Comparison of ENCODE assay signal across 8 mouse cellular contexts in the genomic region with DNA sequence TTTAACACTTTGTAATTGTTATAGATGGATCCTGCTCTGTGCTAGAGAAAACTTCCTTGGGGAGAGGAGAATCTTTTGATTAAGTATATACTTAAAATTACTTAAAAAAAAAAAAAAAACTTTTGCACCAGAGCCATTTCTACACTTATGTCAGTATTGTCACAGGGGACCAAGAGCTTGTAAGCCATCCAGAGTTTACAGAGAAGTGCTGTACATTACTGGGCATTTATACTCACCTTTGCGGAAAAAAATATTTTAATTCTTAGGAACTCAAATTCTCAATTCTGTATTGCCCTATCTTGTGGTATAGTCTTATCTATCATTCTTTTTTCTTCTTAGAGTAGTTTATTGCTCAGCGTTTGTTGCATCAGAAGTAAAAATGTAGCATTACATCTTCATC. TPM values are rescaled to one million over a fixed set of nuclear protein-coding genes. Genes with fewer than 3 reads are reported as not detected.
DNase-seq lines count a peak whose midpoint lies in the region; ATAC-seq and TF ChIP-seq lines count a peak whose summit lies in the region.

No protein-coding gene starts in this region.

- peak overlapping the region; percentile 88; the same call in 1 of the 2 replicates for H3K4me2 ChIP-seq in kidney, postnatal 0 days (ENCODE audit: low read length)
- H3K4me2 ChIP-seq in embryonic facial prominence, embryonic 15.5 days (replicated peaks), result peak overlapping the region; percentile 88
- peak overlapping the region; percentile 79 for H3K4me2 ChIP-seq in intestine, embryonic 16.5 days (ENCODE audit: low read depth, low read length)
- H3K4me2 ChIP-seq in midbrain, postnatal 0 days (ENCODE audit: low read depth, low read length, poor library complexity, severe bottlenecking), result peak overlapping the region; percentile 81

- WGBS in kidney, postnatal 0 days, result 83% methylated on average over 2 of the region's 2 CpGs
- 72% methylated on average over 2 of the region's 2 CpGs for WGBS in embryonic facial prominence, embryonic 15.5 days
- 80% methylated on average over 2 of the region's 2 CpGs for WGBS in intestine, embryonic 16.5 days
- WGBS in midbrain, postnatal 0 days, result 78% methylated on average over 2 of the region's 2 CpGs

- H3K9ac ChIP-seq in kidney, postnatal 0 days (ENCODE audit: low read depth, low read length), result no peak overlapping the region
- H3K9ac ChIP-seq in embryonic facial prominence, embryonic 15.5 days, result no peak overlapping the region
- H3K9ac ChIP-seq in intestine, embryonic 16.5 days (ENCODE audit: low read depth, low read length), result peak overlapping the region; percentile 96
- no peak overlapping the region for H3K9ac ChIP-seq in midbrain, postnatal 0 days (replicated peaks; ENCODE audit: low read length, poor library complexity, severe bottlenecking)

- intact Hi-C loops in left cerebral cortex, postnatal 25 days (cut with DNase I), result loop anchor here (5.0 kb wide), 3 partner anchors 101 to 489 kb away; no protein-coding TSS in a partner anchor

- no peaks in the 10 kb centered on the region for H3K4me1 ChIP-seq in kidney, postnatal 0 days (replicated peaks; ENCODE audit: insufficient read depth, low read length)
- H3K4me1 ChIP-seq in embryonic facial prominence, embryonic 15.5 days, result 0 out of 2 replicates have a peak, but pooled peaks cover 4% of the 10 kb centered on the region
- 0 out of 2 replicates have a peak, but pooled peaks cover 5% of the 10 kb centered on the region for H3K4me1 ChIP-seq in intestine, embryonic 16.5 days (ENCODE audit: control insufficient read depth, insufficient read depth, low read length)
- H3K4me1 ChIP-seq in midbrain, postnatal 0 days (ENCODE audit: insufficient read depth, low read length), result no peaks in the 10 kb centered on the region

- peak overlapping the region; percentile 99; the same call in 1 of the 2 replicates for H3K4me3 ChIP-seq in kidney, postnatal 0 days (replicated peaks; ENCODE audit: low read depth, low read length)
- peak overlapping the region; percentile 89 for H3K4me3 ChIP-seq in embryonic facial prominence, embryonic 15.5 days (replicated peaks)
- H3K4me3 ChIP-seq in intestine, embryonic 16.5 days (ENCODE audit: low read length), result peak overlapping the region; percentile 96
- peak overlapping the region; percentile 77 for H3K4me3 ChIP-seq in midbrain, postnatal 0 days (ENCODE audit: low read depth, low read length)

- no peak for TF ChIP-seq CTCF in kidney, postnatal 0 days (IDR thresholded peaks at IDR 0.05; ENCODE audit: low read depth)
- TF ChIP-seq CTCF in midbrain, postnatal 0 days (IDR thresholded peaks at IDR 0.05), result no peak

- no peak for DNase-seq in kidney, postnatal 0 days (ENCODE audit: low spot score)
- no peak for DNase-seq in kidney, postnatal 25 days
- no peak for DNase-seq in midbrain, postnatal 0 days (ENCODE audit: low spot score)
- DNase-seq in left cerebral cortex, postnatal 25 days (ENCODE audit: low spot score in 2 of 2), result no peak
- DNase-seq in urinary bladder, postnatal 10 days (ENCODE audit: low spot score), result no peak
- no peak for DNase-seq in embryo, embryonic 10.5 days (ENCODE audit: low spot score)

- no peaks in the 10 kb centered on the region for H3K36me3 ChIP-seq in kidney, postnatal 0 days (ENCODE audit: insufficient read depth, low read length)
- H3K36me3 ChIP-seq in embryonic facial prominence, embryonic 15.5 days, result no peaks in the 10 kb centered on the region
- no peaks in the 10 kb centered on the region for H3K36me3 ChIP-seq in intestine, embryonic 16.5 days (ENCODE audit: control insufficient read depth, insufficient read depth, low read length)
- H3K36me3 ChIP-seq in midbrain, postnatal 0 days (ENCODE audit: insufficient read depth, low read length), result no peaks in the 10 kb centered on the region

- no peak for ATAC-seq in kidney, postnatal 0 days (replicated peaks; ENCODE audit: low FRiP score, low read depth)
- ATAC-seq in embryonic facial prominence, embryonic 15.5 days (ENCODE audit: insufficient number of reproducible peaks, low FRiP score, low TSS enrichment, low read depth), result no peak
- ATAC-seq in intestine, embryonic 16.5 days, result no peak
- no peak for ATAC-seq in midbrain, postnatal 0 days (ENCODE audit: low FRiP score)

- no peak overlapping the region for H3K27ac ChIP-seq in kidney, postnatal 0 days
- no peak overlapping the region for H3K27ac ChIP-seq in embryonic facial prominence, embryonic 15.5 days (replicated peaks)
- no peak overlapping the region for H3K27ac ChIP-seq in intestine, embryonic 16.5 days (ENCODE audit: low read length)
- no peak overlapping the region for H3K27ac ChIP-seq in midbrain, postnatal 0 days (ENCODE audit: low read depth, low read length)

- H3K27me3 ChIP-seq in kidney, postnatal 0 days (ENCODE audit: insufficient read depth, low read length), result no peaks in the 10 kb centered on the region
- no peaks in the 10 kb centered on the region for H3K27me3 ChIP-seq in embryonic facial prominence, embryonic 15.5 days
- no peaks in the 10 kb centered on the region for H3K27me3 ChIP-seq in intestine, embryonic 16.5 days (replicated peaks; ENCODE audit: control insufficient read depth, insufficient read depth, low read length)
- H3K27me3 ChIP-seq in midbrain, postnatal 0 days (ENCODE audit: insufficient read depth, low read length), result no peaks in the 10 kb centered on the region

- no peaks in the 10 kb centered on the region for H3K9me3 ChIP-seq in kidney, postnatal 0 days (replicated peaks; ENCODE audit: low read length)
- H3K9me3 ChIP-seq in embryonic facial prominence, embryonic 15.5 days (replicated peaks), result no peaks in the 10 kb centered on the region
- no peaks in the 10 kb centered on the region for H3K9me3 ChIP-seq in intestine, embryonic 16.5 days (ENCODE audit: control insufficient read depth, low read length)
- no peaks in the 10 kb centered on the region for H3K9me3 ChIP-seq in midbrain, postnatal 0 days (ENCODE audit: low read length)

RNA-seq across cellular contexts. Expression of a gene that starts 1.0 kb away (rescaled TPM):
- polyA plus RNA-seq in kidney, postnatal 0 days (2015; fragmentation: Nextera tagmentation; extraction: Ambion mirVana), result 20.3 and 23.1 TPM in 2 replicates
- polyA plus RNA-seq in embryonic facial prominence, embryonic 15.5 days (2015; fragmentation: Nextera tagmentation; extraction: Ambion mirVana), result 21.0 and 22.8 TPM in 2 replicates
- 22.9 and 23.8 TPM in 2 replicates for polyA plus RNA-seq in intestine, embryonic 16.5 days (2015; fragmentation: Nextera tagmentation; extraction: Ambion mirVana)
- total RNA-seq in midbrain, postnatal 0 days (2014; rRNA removed), result 43.2 and 110 TPM in 2 replicates
- polyA plus RNA-seq in midbrain, postnatal 0 days (2015; fragmentation: Nextera tagmentation; extraction: Ambion mirVana), result 48.5 and 65.2 TPM in 2 replicates
- 10 to 100 TPM; 25.7 to 29.8 TPM for total RNA-seq in left cerebral cortex, postnatal 25 days (2021)
